Mouse (Mus musculus) stomach, postnatal 0 days (tissue): Measurements from ENCODE around the gene Gldc. TPM values are rescaled to one million over a fixed set of nuclear protein-coding genes. Genes with fewer than 3 reads are reported as not detected.
A peak's percentile ranks its signal among the peaks of the same experiment; 100 is the strongest.

ENCODE experiments used
- ATAC-seq: fragments of 200-750 bp; cut with Nextera tagmentation; 2 replicates; pipeline ENCODE4 v1.8.0; 2017; ENCODE audit not compliant: low FRiP score, low TSS enrichment
- DNase-seq: peaks from one replicate; pipeline ENCODE4 v3.0.0-alpha.2; 2016; ENCODE audit warnings: low spot score
- H3K27ac ChIP-seq: fragments of 300-500 bp; sonication (generic); replicated peaks from 2 replicates; pipeline ENCODE4 v1.5.1; 2014; ENCODE audit warnings: mild to moderate bottlenecking, control low read depth
- H3K27me3 ChIP-seq: fragments of 300-500 bp; sonication (generic); 2 replicates; pipeline ENCODE4 v1.6.1; 2014; ENCODE audit warnings: low read length; ENCODE audit not compliant: control insufficient read depth, insufficient read depth
- H3K36me3 ChIP-seq: fragments of 300-500 bp; sonication (generic); 2 replicates; pipeline ENCODE4 v1.6.1; 2014; ENCODE audit warnings: low read length, mixed read lengths; ENCODE audit not compliant: control insufficient read depth, insufficient read depth
- H3K4me1 ChIP-seq: fragments of 300-500 bp; sonication (generic); replicated peaks from 2 replicates; pipeline ENCODE4 v1.6.1; 2014; ENCODE audit warnings: antibody characterized with exemption; ENCODE audit not compliant: control insufficient read depth, insufficient read depth
- H3K4me2 ChIP-seq: fragments of 300-500 bp; sonication (generic); replicated peaks from 2 replicates; pipeline ENCODE4 v1.6.1; 2014; ENCODE audit warnings: low read depth, mild to moderate bottlenecking, control low read depth, moderate library complexity
- H3K4me3 ChIP-seq: fragments of 300-500 bp; sonication (generic); 2 replicates; pipeline ENCODE4 v1.5.1; 2014; ENCODE audit warnings: low read depth, low read length, control low read depth
- H3K9ac ChIP-seq: fragments of 300-500 bp; sonication (generic); 2 replicates; pipeline ENCODE4 v1.6.1; 2014; ENCODE audit warnings: mild to moderate bottlenecking, low read length, control low read depth, mixed read lengths
- H3K9me3 ChIP-seq: fragments of 300-500 bp; sonication (generic); 2 replicates; pipeline ENCODE4 v1.6.1; 2016; ENCODE audit warnings: low read length; ENCODE audit not compliant: control insufficient read depth
- CTCF ChIP-seq: IDR thresholded peaks from 2 replicates; pipeline ENCODE4 v1.5.1; 2016; ENCODE audit warnings: antibody characterized with exemption, low read depth, mild to moderate bottlenecking, moderate library complexity
- EP300 ChIP-seq: optimal IDR thresholded peaks from 2 replicates; pipeline ENCODE3; 2016; ENCODE audit warnings: antibody characterized with exemption
- WGBS: fragments of 180-500 bp; shearing (Covaris S2); extraction: QIAGEN DNeasy Blood & Tissue Kit; methylation state at CpG from one replicate; pipeline ENCODE4 v1.1.7; 2014; 5-methylcytosine and 5-hydroxymethylcytosine counted together
- polyA plus RNA-seq: library from polyadenylated mRNA; unstranded; fragments of >200 nt; fragmentation: Nextera tagmentation; extraction: Ambion mirVana; gene quantifications from 2 replicates; pipeline ENCODE4 v1.2.1, GENCODE M21; 2015

Gldc gene
- polyA plus RNA-seq, 1 experiment from 2014 or later = 18.3 TPM

- H3K36me3 ChIP-seq = peaks cover 21% of the 10 kb centered on the region
- no peak overlapping the region for H3K4me2 ChIP-seq
- 0 out of 2 replicates have a peak, but pooled peaks have one; percentile 4 for ATAC-seq
- 90% methylated on average over 3 of the region's 3 CpGs for WGBS
- H3K27me3 ChIP-seq = no peaks in the 10 kb centered on the region
- no peak overlapping the region for H3K9ac ChIP-seq
- DNase-seq = no peak
- no peaks in the 10 kb centered on the region for H3K9me3 ChIP-seq
- TF ChIP-seq EP300 (no peak), CTCF (no peak)
- no peak overlapping the region for H3K27ac ChIP-seq
- no peak overlapping the region for H3K4me3 ChIP-seq
- H3K4me1 ChIP-seq = no peaks in the 10 kb centered on the region
These were observed 79.0 kb downstream of the Gldc start for GRCm38 (mm10) chr19:30096186-30096585.

GRCm38 (mm10) chr19:30091644-30092295 is 83.5 kb downstream of the Gldc start:
- Histone ChIP-seq H3K9ac (no peak overlapping the region), H3K27ac (no peak overlapping the region), H3K27me3 (no peaks in the 10 kb centered on the region), H3K4me2 (no peak overlapping the region), H3K9me3 (no peaks in the 10 kb centered on the region), H3K36me3 (peaks cover 17% of the 10 kb centered on the region), H3K4me3 (no peak overlapping the region), H3K4me1 (no peaks in the 10 kb centered on the region)
- DNase-seq (no peak), ATAC-seq (no peak)
- TF ChIP-seq CTCF (no peak), EP300 (no peak)
- 89% methylated on average over 12 of the region's 12 CpGs for whole genome bisulfite sequencing

GRCm38 (mm10) chr19:30090163-30090562 is 85.1 kb downstream of the Gldc start:
- H3K27ac ChIP-seq = no peak overlapping the region
- no peaks in the 10 kb centered on the region for H3K4me1 ChIP-seq
- H3K9ac ChIP-seq = no peak overlapping the region
- H3K36me3 ChIP-seq = peaks cover 19% of the 10 kb centered on the region
- H3K4me2 ChIP-seq = no peak overlapping the region
- ATAC-seq (no peak), DNase-seq (no peak)
- WGBS = 83% methylated on average over 6 of the region's 6 CpGs
- TF ChIP-seq CTCF (no peak), EP300 (no peak)
- no peaks in the 10 kb centered on the region for H3K27me3 ChIP-seq
- H3K9me3 ChIP-seq = no peaks in the 10 kb centered on the region
- no peak overlapping the region for H3K4me3 ChIP-seq

- no peak for TF ChIP-seq EP300
- no peak for TF ChIP-seq CTCF
- ATAC-seq (no peak), DNase-seq (no peak)
- Histone ChIP-seq H3K9me3 (no peaks in the 10 kb centered on the region), H3K27me3 (no peaks in the 10 kb centered on the region), H3K4me1 (no peaks in the 10 kb centered on the region), H3K4me2 (no peak overlapping the region), H3K36me3 (no peaks in the 10 kb centered on the region), H3K4me3 (no peak overlapping the region), H3K9ac (no peak overlapping the region), H3K27ac (no peak overlapping the region)
- WGBS = 42% methylated on average over 4 of the region's 4 CpGs
These were observed 109.4 kb downstream of the Gldc start for GRCm38 (mm10) chr19:30065797-30066196.

GRCm38 (mm10) chr19:30054218-30054617 is 121.0 kb downstream of the Gldc start:
- 88% methylated on average over 2 of the region's 2 CpGs for WGBS
- Histone ChIP-seq H3K27ac (no peak overlapping the region), H3K4me3 (no peak overlapping the region), H3K9me3 (no peaks in the 10 kb centered on the region), H3K4me2 (no peak overlapping the region), H3K9ac (no peak overlapping the region), H3K4me1 (no peaks in the 10 kb centered on the region), H3K27me3 (no peaks in the 10 kb centered on the region), H3K36me3 (no peaks in the 10 kb centered on the region)
- no peak for TF ChIP-seq CTCF
- TF ChIP-seq EP300 = no peak
- DNase-seq = no peak
- ATAC-seq = no peak

- no peak for TF ChIP-seq CTCF
- H3K9me3 ChIP-seq = no peaks in the 10 kb centered on the region
- no peaks in the 10 kb centered on the region for H3K4me1 ChIP-seq
- H3K36me3 ChIP-seq = no peaks in the 10 kb centered on the region
- H3K27ac ChIP-seq = no peak overlapping the region
- no peak overlapping the region for H3K4me3 ChIP-seq
- no peak overlapping the region for H3K9ac ChIP-seq
- H3K27me3 ChIP-seq = no peaks in the 10 kb centered on the region
- 85% methylated on average over 3 of the region's 3 CpGs for WGBS
- H3K4me2 ChIP-seq = no peak overlapping the region
- no peak for ATAC-seq
- no peak for DNase-seq
These were observed 123.8 kb downstream of the Gldc start for GRCm38 (mm10) chr19:30051479-30051878.
